Mouse (Mus musculus) MEL-GATA-1-ER (cell line): Measurements from ENCODE around the gene Abca4.

Experiments used
- DNase-seq: peaks from one replicate; pipeline ENCODE4 v3.0.0-alpha.2; 2012; ENCODE audit warnings: low read depth; ENCODE audit errors: extremely low read depth

The Abca4 gene

GRCm38 (mm10) chr3:122107643-122108194 is 63.5 kb downstream of the Abca4 start:
- DNase-seq: peak; percentile 92

GRCm38 (mm10) chr3:122109461-122109860 is 65.2 kb downstream of the Abca4 start:
- DNase-seq: no peak

- DNase-seq: peak; percentile 94
Observed at GRCm38 (mm10) chr3:122111141-122111981, 67.1 kb downstream of the Abca4 start.

GRCm38 (mm10) chr3:122118651-122119214 is 74.5 kb downstream of the Abca4 start:
- no peak for DNase-seq

- no peak for DNase-seq
Observed at GRCm38 (mm10) chr3:122119733-122120132, 75.5 kb downstream of the Abca4 start.

GRCm38 (mm10) chr3:122120217-122120616 is 76.0 kb downstream of the Abca4 start:
- DNase-seq: no peak

- peak; percentile 62 for DNase-seq
Observed at GRCm38 (mm10) chr3:122122127-122122663, 78.0 kb downstream of the Abca4 start.

GRCm38 (mm10) chr3:122122838-122123237 is 78.6 kb downstream of the Abca4 start:
- DNase-seq: no peak

- DNase-seq: no peak
Observed at GRCm38 (mm10) chr3:122128999-122129493, 84.8 kb downstream of the Abca4 start.

- DNase-seq: no peak
Observed at GRCm38 (mm10) chr3:122130771-122131170, 86.5 kb downstream of the Abca4 start.

- no peak for DNase-seq
Observed at GRCm38 (mm10) chr3:122131633-122132032, 87.4 kb downstream of the Abca4 start.

- DNase-seq: no peak
Observed at GRCm38 (mm10) chr3:122133255-122133654, 89.0 kb downstream of the Abca4 start.

- DNase-seq: no peak
Observed at GRCm38 (mm10) chr3:122133840-122134239, 89.6 kb downstream of the Abca4 start.

- DNase-seq: no peak
Observed at GRCm38 (mm10) chr3:122140589-122141400, 96.6 kb downstream of the Abca4 start.

- DNase-seq: peak; percentile 86
Observed at GRCm38 (mm10) chr3:122142256-122142922, 98.1 kb downstream of the Abca4 start.

GRCm38 (mm10) chr3:122143432-122143831 is 99.2 kb downstream of the Abca4 start:
- no peak for DNase-seq

GRCm38 (mm10) chr3:122145430-122145829 is 101.2 kb downstream of the Abca4 start:
- DNase-seq: no peak

- DNase-seq: no peak
Observed at GRCm38 (mm10) chr3:122150836-122151235, 106.6 kb downstream of the Abca4 start.

GRCm38 (mm10) chr3:122152431-122152830 is 108.2 kb downstream of the Abca4 start:
- no peak for DNase-seq

GRCm38 (mm10) chr3:122154080-122154479 is 109.8 kb downstream of the Abca4 start:
- DNase-seq: no peak

- DNase-seq: no peak
Observed at GRCm38 (mm10) chr3:122159447-122159846, 115.2 kb downstream of the Abca4 start.
